Mouse (Mus musculus): ENCODE measurements at regions not wholly inside any gene's neighbourhood (a gene's known extent, or its start where the extent isn't known, plus 50 kb on each side); places are given as distances from the start of the nearest gene placed in this dataset.

GRCm38 (mm10) chr6:143590231-143590630 lies 423.2 kb downstream of the Etnk1 start:
- TF ChIP-seq MYOD1 (IDR thresholded peaks at IDR 0.05; ENCODE audit: control insufficient read depth in 1 of 3, insufficient read length in 2 of 3, low read depth in 2 of 3), result no peak
- no peak for TF ChIP-seq E2F4 (IDR thresholded peaks at IDR 0.05; ENCODE audit: insufficient read depth)
